Mouse (Mus musculus): ENCODE measurements around the gene Susd1.

- TF ChIP-seq POLR2A (IDR thresholded peaks at IDR 0.05; ENCODE audit: insufficient read depth, low read depth, low read length): no peak
- TF ChIP-seq CTCF (IDR thresholded peaks at IDR 0.05): no peak
- TF ChIP-seq EP300 (IDR thresholded peaks at IDR 0.05; ENCODE audit: insufficient read depth, low read depth, low read length): no peak
Observed at GRCm38 (mm10) chr4:59336846-59337532, 101.4 kb downstream of the Susd1 start.
